Mouse (Mus musculus): ENCODE results near the gene Kcna10. TPM values are rescaled to one million over a fixed set of nuclear protein-coding genes. Genes with fewer than 3 reads are reported as not detected.

The Kcna10 gene
- polyA plus RNA-seq, 1 experiment from 2014 or later = not detected

GRCm38 (mm10) chr3:107230527-107230926, 47.7 kb downstream of the Kcna10 start, which contains the start of gene A630076J17Rik:
TSS of gene A630076J17Rik (plus strand) at chr3:107230614.
- Histone ChIP-seq H3K27me3 (replicated peaks) (no peaks in the 10 kb centered on the region), H3K9me3 (no peaks in the 10 kb centered on the region), H3K4me1 (0 out of 2 replicates have a peak, but pooled peaks cover 4% of the 10 kb centered on the region), H3K4me2 (no peak within 1 kb of the TSS), H3K4me3 (no peak within 1 kb of the TSS), H3K9ac (no peak within 1 kb of the TSS), H3K36me3 (replicated peaks) (no peaks in the 10 kb centered on the region), H3K27ac (no peak within 1 kb of the TSS)
- WGBS = 56% methylated on average over 1 of the region's 1 CpGs
- no peak for ATAC-seq (replicated peaks)

DNA sequence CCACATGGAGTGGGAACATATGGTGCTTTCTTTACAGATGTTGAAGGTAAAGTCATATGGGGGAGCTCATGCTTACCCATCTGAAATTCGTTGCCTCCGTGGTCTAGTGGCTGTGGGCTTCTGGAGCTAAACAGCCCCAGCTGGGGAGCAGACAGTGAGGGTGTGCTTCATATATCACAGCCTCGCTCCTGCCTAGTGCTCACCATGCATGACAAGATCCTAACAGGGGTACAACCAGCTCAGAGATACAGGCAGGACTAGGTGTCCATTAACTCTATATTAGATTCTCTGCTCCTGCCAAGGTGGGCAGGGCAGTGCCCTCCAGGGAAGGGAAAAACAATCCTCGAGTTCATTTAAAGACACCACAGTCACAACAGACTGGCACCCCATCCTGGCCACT, 48.3 kb downstream of the Kcna10 start:
- ATAC-seq (replicated peaks) = no peak
- H3K36me3 ChIP-seq (replicated peaks) = no peaks in the 10 kb centered on the region
- H3K4me2 ChIP-seq = no peak overlapping the region
- no peak overlapping the region for H3K9ac ChIP-seq
- H3K27ac ChIP-seq = no peak overlapping the region
- WGBS = 70% methylated on average over 4 of the region's 4 CpGs
- H3K4me3 ChIP-seq = no peak overlapping the region
- H3K9me3 ChIP-seq = no peaks in the 10 kb centered on the region
- H3K27me3 ChIP-seq (replicated peaks) = no peaks in the 10 kb centered on the region
- H3K4me1 ChIP-seq = 0 out of 2 replicates have a peak, but pooled peaks cover 4% of the 10 kb centered on the region

DNA sequence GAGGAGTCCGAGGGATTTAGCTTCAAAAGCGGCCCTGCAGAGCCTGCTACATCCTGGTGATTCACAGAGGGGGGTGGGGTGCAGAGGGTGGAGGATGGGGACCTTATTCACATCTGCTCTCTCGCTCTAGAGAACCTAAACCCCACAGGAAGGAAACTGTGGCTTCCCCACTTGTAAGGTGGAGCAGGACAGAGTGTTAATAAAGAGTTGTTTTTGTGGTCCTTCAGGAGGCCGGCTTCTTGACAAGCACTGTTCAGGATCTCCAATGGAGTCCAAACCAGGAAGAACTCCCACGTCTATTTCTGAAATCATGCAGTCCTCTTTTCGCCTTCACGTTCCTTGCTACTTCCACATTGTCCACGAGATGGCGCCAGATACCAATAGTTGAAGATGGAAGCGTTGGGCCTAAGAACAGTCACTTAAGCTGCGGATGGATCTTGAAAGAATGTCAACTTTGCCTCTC, 50.5 kb downstream of the Kcna10 start:
- 7% methylated on average over 11 of the region's 11 CpGs for WGBS

GRCm38 (mm10) chr3:107233945-107234344, 51.1 kb downstream of the Kcna10 start:
- Histone ChIP-seq H3K9ac (no peak overlapping the region), H3K4me3 (no peak overlapping the region), H3K27me3 (replicated peaks) (no peaks in the 10 kb centered on the region), H3K4me1 (0 out of 2 replicates have a peak, but pooled peaks cover 4% of the 10 kb centered on the region), H3K36me3 (replicated peaks) (no peaks in the 10 kb centered on the region), H3K27ac (no peak overlapping the region), H3K4me2 (no peak overlapping the region), H3K9me3 (no peaks in the 10 kb centered on the region)
- WGBS = 24% methylated on average over 2 of the region's 2 CpGs
- ATAC-seq (replicated peaks) = peak; percentile 63

More for the DNA sequence above, 50.5 kb downstream of the Kcna10 start:
- Histone ChIP-seq H3K27me3 (replicated peaks) (no peaks in the 10 kb centered on the region), H3K4me1 (0 out of 2 replicates have a peak, but pooled peaks cover 4% of the 10 kb centered on the region), H3K4me2 (peak overlapping the region; percentile 27; the same call in 1 of the 2 replicates), H3K9ac (no peak overlapping the region), H3K9me3 (no peaks in the 10 kb centered on the region), H3K36me3 (replicated peaks) (no peaks in the 10 kb centered on the region), H3K27ac (no peak overlapping the region), H3K4me3 (no peak overlapping the region)
- peak; percentile 65 for ATAC-seq (replicated peaks)

GRCm38 (mm10) chr3:107238051-107238450, 55.2 kb downstream of the Kcna10 start:
- ATAC-seq (replicated peaks) = no peak
- no peak overlapping the region for H3K4me3 ChIP-seq
- 60% methylated on average over 2 of the region's 2 CpGs for WGBS
- no peak overlapping the region for H3K9ac ChIP-seq
- peaks cover 12% of the 10 kb centered on the region; the same call in 1 of the 2 replicates for H3K4me1 ChIP-seq
- no peak overlapping the region for H3K4me2 ChIP-seq
- H3K27ac ChIP-seq = no peak overlapping the region
- H3K36me3 ChIP-seq (replicated peaks) = no peaks in the 10 kb centered on the region
- no peaks in the 10 kb centered on the region for H3K27me3 ChIP-seq (replicated peaks)
- H3K9me3 ChIP-seq = no peaks in the 10 kb centered on the region

GRCm38 (mm10) chr3:107238471-107238980, 55.7 kb downstream of the Kcna10 start:
- ATAC-seq (replicated peaks) = no peak
- Histone ChIP-seq H3K9ac (no peak overlapping the region), H3K4me1 (peaks cover 8% of the 10 kb centered on the region; the same call in 1 of the 2 replicates), H3K4me2 (no peak overlapping the region), H3K4me3 (no peak overlapping the region), H3K36me3 (replicated peaks) (no peaks in the 10 kb centered on the region), H3K27ac (no peak overlapping the region), H3K9me3 (no peaks in the 10 kb centered on the region), H3K27me3 (replicated peaks) (no peaks in the 10 kb centered on the region)
- WGBS = 88% methylated on average over 8 of the region's 8 CpGs

GRCm38 (mm10) chr3:107239607-107240006, 56.8 kb downstream of the Kcna10 start, which contains the start of gene Prok1:
TSS of gene Prok1 (minus strand) at chr3:107239707.
- ATAC-seq (replicated peaks) = no peak
- H3K27me3 ChIP-seq (replicated peaks) = no peaks in the 10 kb centered on the region
- 91% methylated on average over 9 of the region's 9 CpGs for WGBS
- no peak within 1 kb of the TSS for H3K4me3 ChIP-seq
- no peak within 1 kb of the TSS for H3K27ac ChIP-seq
- H3K9ac ChIP-seq = no peak within 1 kb of the TSS
- no peak within 1 kb of the TSS for H3K4me2 ChIP-seq
- H3K36me3 ChIP-seq (replicated peaks) = no peaks in the 10 kb centered on the region
- H3K4me1 ChIP-seq = peaks cover 8% of the 10 kb centered on the region; the same call in 1 of the 2 replicates
- H3K9me3 ChIP-seq = no peaks in the 10 kb centered on the region

- Histone ChIP-seq H3K27me3 (replicated peaks) (no peaks in the 10 kb centered on the region), H3K36me3 (replicated peaks) (no peaks in the 10 kb centered on the region), H3K4me1 (peaks cover 8% of the 10 kb centered on the region; the same call in 1 of the 2 replicates), H3K4me3 (no peak overlapping the region), H3K27ac (no peak overlapping the region), H3K9me3 (no peaks in the 10 kb centered on the region), H3K9ac (no peak overlapping the region), H3K4me2 (peak overlapping the region; percentile 6; the same call in 1 of the 2 replicates)
- 0 out of 2 replicates have a peak, but pooled peaks have one; percentile 48 for ATAC-seq (replicated peaks)
- WGBS = 19% methylated on average over 14 of the region's 14 CpGs
Measured at GRCm38 (mm10) chr3:107241389-107242094, 58.7 kb downstream of the Kcna10 start.

Other genes starting within 250 kb of the Kcna10 start
- 18.8 and 22.1 TPM in 2 replicates for gene Kcna3, start 146.9 kb upstream of the Kcna10 start, polyA plus RNA-seq (2015; fragmentation: Nextera tagmentation; extraction: Ambion mirVana)
- 1.7 and 1.9 TPM in 2 replicates for gene Kcna2, start 81.9 kb upstream of the Kcna10 start, polyA plus RNA-seq (2015; fragmentation: Nextera tagmentation; extraction: Ambion mirVana)
- 0.27 TPM in 1 of 2 replicates, not detected in the other for gene Cym, start 38.7 kb downstream of the Kcna10 start, polyA plus RNA-seq (2015; fragmentation: Nextera tagmentation; extraction: Ambion mirVana)
- gene A630076J17Rik, start 47.6 kb downstream of the Kcna10 start, polyA plus RNA-seq (2015; fragmentation: Nextera tagmentation; extraction: Ambion mirVana) = not detected in 2 replicates
- 0.08 and 0.10 TPM in 2 replicates for gene Prok1, start 56.7 kb downstream of the Kcna10 start, polyA plus RNA-seq (2015; fragmentation: Nextera tagmentation; extraction: Ambion mirVana)
- gene Lamtor5, start 95.8 kb downstream of the Kcna10 start, polyA plus RNA-seq (2015; fragmentation: Nextera tagmentation; extraction: Ambion mirVana) = 177 and 189 TPM in 2 replicates
- 2.3 and 2.8 TPM in 2 replicates for gene Slc16a4, start 108.2 kb downstream of the Kcna10 start, polyA plus RNA-seq (2015; fragmentation: Nextera tagmentation; extraction: Ambion mirVana)
- gene Rbm15, start 150.6 kb downstream of the Kcna10 start, polyA plus RNA-seq (2015; fragmentation: Nextera tagmentation; extraction: Ambion mirVana) = 6.8 TPM in 2 replicates

All from midbrain, embryonic 15.5 days (tissue).